Mouse (Mus musculus) midbrain, embryonic 11.5 days (tissue): ENCODE measurements around the gene Rnf166. TPM values are rescaled to one million over a fixed set of nuclear protein-coding genes. Genes with fewer than 3 reads are reported as not detected.

Experiments used
- ATAC-seq: fragments of 200-750 bp; cut with Nextera tagmentation; 2 replicates; pipeline ENCODE4 v1.8.0; 2017; ENCODE audit warnings: moderate TSS enrichment, moderate library complexity; ENCODE audit not compliant: low FRiP score
- DNase-seq: peaks from one replicate; pipeline ENCODE4 v3.0.0; 2015; ENCODE audit warnings: low spot score; ENCODE audit errors: missing footprints
- H3K27ac ChIP-seq: fragments of 300-500 bp; sonication (generic); 2 replicates; pipeline ENCODE4 v1.5.1; 2014; ENCODE audit warnings: low read depth, low read length
- H3K27me3 ChIP-seq: fragments of 300-500 bp; sonication (generic); 2 replicates; pipeline ENCODE4 v1.6.1; 2014; ENCODE audit warnings: mild to moderate bottlenecking, low read length, moderate library complexity, mixed read lengths; ENCODE audit not compliant: control insufficient read depth, insufficient read depth
- H3K36me3 ChIP-seq: fragments of 300-500 bp; sonication (generic); 2 replicates; pipeline ENCODE4 v1.6.1; 2014; ENCODE audit warnings: mild to moderate bottlenecking, low read length, moderate library complexity, mixed read lengths; ENCODE audit not compliant: control insufficient read depth, insufficient read depth
- H3K4me1 ChIP-seq: fragments of 300-500 bp; sonication (generic); 2 replicates; pipeline ENCODE4 v1.6.1; 2014; ENCODE audit warnings: low read length; ENCODE audit not compliant: control insufficient read depth, insufficient read depth
- H3K4me2 ChIP-seq: fragments of 300-500 bp; sonication (generic); 2 replicates; pipeline ENCODE4 v1.6.1; 2014; ENCODE audit warnings: mild to moderate bottlenecking, moderate library complexity
- H3K4me3 ChIP-seq: fragments of 300-500 bp; sonication (generic); 2 replicates; pipeline ENCODE4 v1.5.1; 2014; ENCODE audit warnings: low read depth, low read length
- H3K9ac ChIP-seq: fragments of 300-500 bp; sonication (generic); 2 replicates; pipeline ENCODE4 v1.6.1; 2014; ENCODE audit warnings: low read length
- H3K9me3 ChIP-seq: fragments of 300-500 bp; sonication (generic); 2 replicates; pipeline ENCODE4 v1.6.1; 2016; ENCODE audit warnings: low read length; ENCODE audit not compliant: control insufficient read depth
- WGBS: fragments of 180-500 bp; shearing (Covaris S2); extraction: QIAGEN DNeasy Blood & Tissue Kit; methylation state at CpG from one replicate; pipeline ENCODE4 v1.1.7; 2014; 5-methylcytosine and 5-hydroxymethylcytosine counted together
- polyA plus RNA-seq: library from polyadenylated mRNA; unstranded; fragments of >200 nt; fragmentation: Nextera tagmentation; extraction: Ambion mirVana; gene quantifications from 2 replicates; pipeline ENCODE4 v1.2.1, GENCODE M21; 2014

Gene Rnf166
- polyA plus RNA-seq, 1 experiment from 2014 or later = 29.7 TPM

DNA sequence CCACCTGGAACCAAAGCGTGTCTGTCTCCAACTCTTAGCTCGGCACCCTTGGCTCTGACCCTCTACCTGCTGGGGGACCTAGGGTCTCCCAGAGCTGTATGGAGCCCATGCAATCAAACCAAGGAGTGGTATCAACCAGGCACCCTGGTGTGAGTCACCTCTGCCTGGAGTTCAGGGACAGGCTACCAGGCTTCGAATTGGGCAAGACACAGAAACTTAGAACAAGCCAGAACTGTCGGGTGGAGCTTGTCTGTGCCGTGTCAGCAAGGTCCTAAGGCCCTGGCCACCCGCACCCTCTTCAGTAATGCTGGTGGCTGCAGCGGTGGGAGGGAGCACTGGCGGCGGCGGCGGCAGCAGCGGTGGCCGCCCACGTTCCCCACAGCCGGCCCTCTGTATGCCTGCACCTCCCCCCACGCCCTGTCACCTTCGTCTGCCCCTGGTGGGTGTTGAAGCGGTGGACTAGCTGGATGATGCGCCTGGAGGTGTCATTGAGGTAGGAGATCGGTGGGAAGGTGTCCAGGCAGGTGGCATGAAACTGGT lies 39.2 kb downstream of the Rnf166 start:
- no peaks in the 10 kb centered on the region for H3K9me3 ChIP-seq
- no peak overlapping the region for H3K9ac ChIP-seq
- 94% methylated on average over 20 of the region's 20 CpGs for WGBS
- H3K4me3 ChIP-seq = no peak overlapping the region
- H3K4me2 ChIP-seq = no peak overlapping the region
- H3K36me3 ChIP-seq = peaks cover 17% of the 10 kb centered on the region
- H3K27me3 ChIP-seq = no peaks in the 10 kb centered on the region
- peaks cover 14% of the 10 kb centered on the region for H3K4me1 ChIP-seq
- ATAC-seq = no peak
- no peak for DNase-seq
- H3K27ac ChIP-seq = no peak overlapping the region

- peaks cover 17% of the 10 kb centered on the region for H3K36me3 ChIP-seq
Observed at GRCm38 (mm10) chr8:122436146-122436545, 39.7 kb downstream of the Rnf166 start.

GRCm38 (mm10) chr8:122435375-122435774 lies 40.5 kb downstream of the Rnf166 start:
- H3K36me3 ChIP-seq = peaks cover 17% of the 10 kb centered on the region
- H3K9ac ChIP-seq = no peak overlapping the region
- DNase-seq = no peak
- no peaks in the 10 kb centered on the region for H3K9me3 ChIP-seq
- no peak for ATAC-seq
- H3K27ac ChIP-seq = no peak overlapping the region
- H3K27me3 ChIP-seq = no peaks in the 10 kb centered on the region
- H3K4me2 ChIP-seq = no peak overlapping the region
- 91% methylated on average over 6 of the region's 6 CpGs for WGBS
- peaks cover 14% of the 10 kb centered on the region for H3K4me1 ChIP-seq
- H3K4me3 ChIP-seq = no peak overlapping the region

More at GRCm38 (mm10) chr8:122436146-122436545, 39.7 kb downstream of the Rnf166 start:
- Histone ChIP-seq H3K4me2 (no peak overlapping the region), H3K27me3 (no peaks in the 10 kb centered on the region), H3K27ac (no peak overlapping the region), H3K4me1 (peaks cover 14% of the 10 kb centered on the region), H3K4me3 (no peak overlapping the region), H3K9ac (no peak overlapping the region), H3K9me3 (no peaks in the 10 kb centered on the region)
- 97% methylated on average over 9 of the region's 9 CpGs for WGBS
- ATAC-seq (no peak), DNase-seq (no peak)

- peaks cover 14% of the 10 kb centered on the region for H3K4me1 ChIP-seq
- H3K9me3 ChIP-seq = no peaks in the 10 kb centered on the region
- H3K9ac ChIP-seq = no peak overlapping the region
- no peaks in the 10 kb centered on the region for H3K27me3 ChIP-seq
- H3K4me2 ChIP-seq = no peak overlapping the region
- 71% methylated on average over 11 of the region's 11 CpGs for WGBS
- no peak overlapping the region for H3K27ac ChIP-seq
- no peak overlapping the region for H3K4me3 ChIP-seq
- peaks cover 11% of the 10 kb centered on the region for H3K36me3 ChIP-seq
- no peak for DNase-seq
- peak; percentile 43 for ATAC-seq
Observed at GRCm38 (mm10) chr8:122433269-122433905, 42.5 kb downstream of the Rnf166 start.

GRCm38 (mm10) chr8:122432443-122433268 lies 43.2 kb downstream of the Rnf166 start, which contains the start of gene Cyba:
Cyba (minus strand) TSS chr8:122432930.
- H3K9ac ChIP-seq = peak within 1 kb of the TSS; percentile 73
- H3K9me3 ChIP-seq = no peaks in the 10 kb centered on the region
- peak; percentile 79 for ATAC-seq
- H3K4me3 ChIP-seq = peak within 1 kb of the TSS; percentile 42
- H3K4me2 ChIP-seq = peak within 1 kb of the TSS; percentile 75
- H3K27me3 ChIP-seq = no peaks in the 10 kb centered on the region
- DNase-seq = peak; percentile 91
- 5% methylated on average over 45 of the region's 45 CpGs for WGBS
- no peak within 1 kb of the TSS for H3K27ac ChIP-seq
- peaks cover 11% of the 10 kb centered on the region for H3K36me3 ChIP-seq
- peaks cover 14% of the 10 kb centered on the region for H3K4me1 ChIP-seq

DNA sequence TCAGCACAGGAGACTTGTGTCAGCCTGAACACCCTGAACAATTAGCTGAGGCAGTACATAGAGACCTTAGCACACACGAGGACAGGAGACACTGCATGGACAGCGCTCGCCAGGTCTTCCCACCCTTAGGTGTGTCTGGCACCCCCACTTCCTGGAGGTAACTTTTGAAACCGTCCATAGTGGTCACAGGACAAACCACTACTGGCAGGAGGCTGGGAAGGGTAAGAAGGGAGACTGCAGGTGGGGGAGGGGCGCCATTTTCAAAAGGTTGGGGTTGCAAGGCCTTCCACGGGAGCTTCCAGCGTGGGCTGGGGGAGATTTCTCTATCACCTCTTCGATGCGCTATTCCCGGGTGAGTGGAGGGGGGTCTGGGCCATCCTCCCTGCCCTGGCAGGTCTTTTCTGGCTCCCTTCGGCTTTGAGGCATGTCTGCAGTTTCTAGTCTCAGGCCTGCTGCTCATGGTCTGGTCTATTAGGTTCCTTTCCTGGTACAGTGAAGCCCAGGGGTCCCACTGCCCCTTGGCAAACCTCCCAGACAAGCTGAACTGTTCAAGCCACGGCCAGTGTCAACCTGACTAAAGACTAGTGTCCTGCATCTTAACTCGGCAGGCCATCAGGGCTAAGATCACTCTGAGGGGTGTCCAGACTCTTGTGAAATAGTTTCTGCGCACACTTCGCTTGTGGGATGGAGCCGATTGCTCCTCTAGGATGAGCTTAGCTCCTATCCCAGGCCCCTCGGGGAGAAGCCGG lies 44.0 kb downstream of the Rnf166 start:
- Histone ChIP-seq H3K9ac (peak overlapping the region; percentile 73), H3K27ac (no peak overlapping the region), H3K9me3 (no peaks in the 10 kb centered on the region), H3K4me1 (peaks cover 14% of the 10 kb centered on the region), H3K36me3 (peaks cover 11% of the 10 kb centered on the region), H3K4me3 (peak overlapping the region; percentile 42), H3K4me2 (peak overlapping the region; percentile 75), H3K27me3 (no peaks in the 10 kb centered on the region)
- peak; percentile 19; the same call in 1 of the 2 replicates for ATAC-seq
- peak; percentile 90 for DNase-seq
- 41% methylated on average over 18 of the region's 18 CpGs for WGBS

DNA sequence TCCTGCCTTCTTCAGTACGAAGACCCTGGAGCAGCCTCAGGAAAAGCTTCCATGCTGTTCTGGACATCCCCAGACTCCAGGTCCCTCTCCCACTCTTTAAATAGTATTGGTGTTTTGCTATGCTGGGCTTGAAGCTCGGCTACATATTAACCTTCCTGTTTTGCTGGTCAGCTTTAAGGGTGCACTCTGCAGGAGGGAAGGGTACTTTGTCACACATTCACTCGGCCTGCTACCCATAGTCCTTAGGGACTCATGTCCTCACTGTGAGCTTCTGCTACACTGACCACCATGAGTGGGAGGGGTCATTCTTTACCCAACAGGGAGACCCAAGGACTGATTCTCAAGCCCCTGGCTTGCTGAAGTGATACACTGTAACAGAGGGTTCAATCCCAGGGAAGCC lies 45.2 kb downstream of the Rnf166 start:
- Histone ChIP-seq H3K4me1 (peaks cover 14% of the 10 kb centered on the region), H3K9ac (no peak overlapping the region), H3K36me3 (peaks cover 6% of the 10 kb centered on the region), H3K27ac (no peak overlapping the region), H3K9me3 (no peaks in the 10 kb centered on the region), H3K4me3 (no peak overlapping the region), H3K27me3 (no peaks in the 10 kb centered on the region), H3K4me2 (no peak overlapping the region)
- DNase-seq (no peak), ATAC-seq (no peak)
- 85% methylated on average over 3 of the region's 3 CpGs for WGBS

DNA sequence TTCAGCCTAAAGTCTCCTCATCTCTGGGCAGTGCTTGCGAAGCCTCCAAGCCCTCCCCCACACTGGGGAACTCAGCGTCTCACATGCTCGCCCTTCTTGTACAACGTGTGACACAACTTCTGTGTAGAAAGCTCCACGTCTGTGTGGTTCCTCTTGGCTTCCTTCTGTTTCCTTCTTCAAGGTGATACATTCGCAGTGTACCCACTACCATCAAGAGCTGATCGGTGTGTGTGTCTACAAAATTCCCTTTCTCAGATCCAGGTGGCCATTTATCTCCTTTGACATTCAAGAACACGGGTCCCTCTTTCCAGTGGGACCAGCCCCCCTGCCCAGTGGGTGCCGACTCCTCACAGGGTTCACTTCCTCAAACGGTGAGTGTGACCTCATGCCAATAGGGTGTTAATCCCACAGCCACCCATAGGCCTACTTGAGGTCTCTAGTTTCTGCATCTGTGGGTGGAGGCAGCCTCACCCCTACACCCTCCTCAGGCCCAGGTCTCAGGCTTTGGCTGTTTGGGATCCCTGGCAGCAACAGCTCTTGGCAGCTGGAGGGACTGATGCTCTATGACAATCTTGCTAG lies 45.7 kb downstream of the Rnf166 start:
- 86% methylated on average over 10 of the region's 10 CpGs for WGBS
- no peak for ATAC-seq

More for the DNA sequence above, 45.7 kb downstream of the Rnf166 start:
- Histone ChIP-seq H3K4me2 (no peak overlapping the region), H3K27me3 (no peaks in the 10 kb centered on the region), H3K4me1 (peaks cover 14% of the 10 kb centered on the region), H3K36me3 (peaks cover 6% of the 10 kb centered on the region), H3K27ac (no peak overlapping the region), H3K9ac (no peak overlapping the region), H3K4me3 (no peak overlapping the region), H3K9me3 (no peaks in the 10 kb centered on the region)
- no peak for DNase-seq
